Mouse (Mus musculus) heart, embryonic 11.5 days (tissue): ENCODE data around the gene Catsperd. TPM values are rescaled to one million over a fixed set of nuclear protein-coding genes. Genes with fewer than 3 reads are reported as not detected.
A peak's percentile ranks its signal among the peaks of the same experiment; 100 is the strongest.

Experiments used
- ATAC-seq: fragments of 200-750 bp; cut with Nextera tagmentation; replicated peaks from 2 replicates; pipeline ENCODE4 v1.8.0; 2017; ENCODE audit warnings: moderate library complexity; ENCODE audit not compliant: insufficient number of reproducible peaks, low FRiP score, low TSS enrichment
- H3K27ac ChIP-seq: fragments of 300-500 bp; sonication (generic); 2 replicates; pipeline ENCODE4 v1.5.1; 2014; ENCODE audit warnings: mild to moderate bottlenecking, low read depth, low read length
- H3K27me3 ChIP-seq: fragments of 300-500 bp; sonication (generic); 2 replicates; pipeline ENCODE4 v1.6.1; 2014; ENCODE audit warnings: mild to moderate bottlenecking, low read length, mixed read lengths; ENCODE audit not compliant: control insufficient read depth, insufficient read depth
- H3K36me3 ChIP-seq: fragments of 300-500 bp; sonication (generic); 2 replicates; pipeline ENCODE4 v1.6.1; 2014; ENCODE audit warnings: mild to moderate bottlenecking, low read length, moderate library complexity, mixed read lengths; ENCODE audit not compliant: control insufficient read depth, insufficient read depth
- H3K4me1 ChIP-seq: fragments of 300-500 bp; sonication (generic); 2 replicates; pipeline ENCODE4 v1.6.1; 2014; ENCODE audit warnings: low read length; ENCODE audit not compliant: control insufficient read depth, insufficient read depth
- H3K4me2 ChIP-seq: fragments of 300-500 bp; sonication (generic); 2 replicates; pipeline ENCODE4 v1.6.1; 2014; ENCODE audit warnings: mild to moderate bottlenecking, moderate library complexity
- H3K4me3 ChIP-seq: fragments of 300-500 bp; sonication (generic); 2 replicates; pipeline ENCODE4 v1.5.1; 2014; ENCODE audit warnings: low read depth, low read length
- H3K9ac ChIP-seq: fragments of 300-500 bp; sonication (generic); 2 replicates; pipeline ENCODE4 v1.6.1; 2014; ENCODE audit warnings: mild to moderate bottlenecking, low read depth, low read length, moderate library complexity
- H3K9me3 ChIP-seq: fragments of 300-500 bp; sonication (generic); replicated peaks from 2 replicates; pipeline ENCODE4 v1.6.1; 2016; ENCODE audit warnings: low read length; ENCODE audit not compliant: control insufficient read depth
- WGBS: fragments of 180-500 bp; shearing (Covaris S2); extraction: QIAGEN DNeasy Blood & Tissue Kit; methylation state at CpG from one replicate; pipeline ENCODE4 v1.1.7; 2014; ENCODE audit not compliant: insufficient replicate concordance; 5-methylcytosine and 5-hydroxymethylcytosine counted together
- polyA plus RNA-seq: library from polyadenylated mRNA; unstranded; fragments of >200 nt; fragmentation: Nextera tagmentation; extraction: Ambion mirVana; gene quantifications from 2 replicates; pipeline ENCODE4 v1.2.1, GENCODE M21; 2014

Catsperd gene
- polyA plus RNA-seq, 1 experiment from 2014 or later: 0.42 TPM

- H3K4me3 ChIP-seq: no peak overlapping the region
- H3K27me3 ChIP-seq: no peaks in the 10 kb centered on the region
- ATAC-seq: no peak
- H3K4me2 ChIP-seq: no peak overlapping the region; the same call in 1 of the 2 replicates
- peak overlapping the region; percentile 37; the same call in 1 of the 2 replicates for H3K27ac ChIP-seq
- H3K36me3 ChIP-seq: peaks cover 18% of the 10 kb centered on the region
- 24% methylated on average over 3 of the region's 3 CpGs for WGBS
- no peaks in the 10 kb centered on the region for H3K9me3 ChIP-seq
- H3K4me1 ChIP-seq: peaks cover 26% of the 10 kb centered on the region
- H3K9ac ChIP-seq: no peak overlapping the region
Observed at GRCm38 (mm10) chr17:56682880-56683279, 54.9 kb downstream of the Catsperd start.

- no peak for ATAC-seq
- H3K4me3 ChIP-seq: no peak overlapping the region
- H3K36me3 ChIP-seq: peaks cover 20% of the 10 kb centered on the region
- no peak overlapping the region for H3K27ac ChIP-seq
- WGBS: 90% methylated on average over 5 of the region's 5 CpGs
- no peak overlapping the region for H3K4me2 ChIP-seq
- no peaks in the 10 kb centered on the region for H3K27me3 ChIP-seq
- H3K9ac ChIP-seq: no peak overlapping the region
- peaks cover 28% of the 10 kb centered on the region for H3K4me1 ChIP-seq
- H3K9me3 ChIP-seq: no peaks in the 10 kb centered on the region
Observed at GRCm38 (mm10) chr17:56683546-56684140, 55.7 kb downstream of the Catsperd start.

- Histone ChIP-seq H3K36me3 (peaks cover 20% of the 10 kb centered on the region), H3K9me3 (no peaks in the 10 kb centered on the region), H3K4me1 (peaks cover 28% of the 10 kb centered on the region), H3K4me2 (no peak overlapping the region), H3K9ac (no peak overlapping the region), H3K4me3 (no peak overlapping the region), H3K27me3 (no peaks in the 10 kb centered on the region), H3K27ac (no peak overlapping the region)
- 89% methylated on average over 2 of the region's 2 CpGs for WGBS
- no peak for ATAC-seq
Observed at GRCm38 (mm10) chr17:56684649-56685048, 56.7 kb downstream of the Catsperd start.

GRCm38 (mm10) chr17:56686801-56687200, 58.9 kb downstream of the Catsperd start:
- Histone ChIP-seq H3K27me3 (no peaks in the 10 kb centered on the region), H3K4me1 (peaks cover 26% of the 10 kb centered on the region), H3K27ac (no peak overlapping the region), H3K9me3 (no peaks in the 10 kb centered on the region), H3K4me2 (no peak overlapping the region), H3K4me3 (0 out of 2 replicates have a peak overlapping the region, but pooled peaks have one; percentile 12), H3K9ac (0 out of 2 replicates have a peak overlapping the region, but pooled peaks have one; percentile 22), H3K36me3 (peaks cover 23% of the 10 kb centered on the region)
- no peak for ATAC-seq
- WGBS: 74% methylated on average over 4 of the region's 4 CpGs

- no peak overlapping the region for H3K4me3 ChIP-seq
- ATAC-seq: no peak; the same call in 1 of the 2 replicates
- H3K9ac ChIP-seq: no peak overlapping the region
- H3K4me1 ChIP-seq: peaks cover 15% of the 10 kb centered on the region
- H3K4me2 ChIP-seq: 0 out of 2 replicates have a peak overlapping the region, but pooled peaks have one; percentile 3
- no peaks in the 10 kb centered on the region for H3K9me3 ChIP-seq
- peaks cover 20% of the 10 kb centered on the region for H3K36me3 ChIP-seq
- H3K27ac ChIP-seq: peak overlapping the region; percentile 54
- no peaks in the 10 kb centered on the region for H3K27me3 ChIP-seq
Observed at GRCm38 (mm10) chr17:56688045-56688444, 60.1 kb downstream of the Catsperd start.

- 79% methylated on average over 2 of the region's 2 CpGs for WGBS
- peaks cover 20% of the 10 kb centered on the region for H3K36me3 ChIP-seq
- no peaks in the 10 kb centered on the region for H3K9me3 ChIP-seq
- H3K27me3 ChIP-seq: no peaks in the 10 kb centered on the region
- no peak for ATAC-seq
- no peak overlapping the region for H3K27ac ChIP-seq
- H3K4me2 ChIP-seq: no peak overlapping the region
- peaks cover 19% of the 10 kb centered on the region for H3K4me1 ChIP-seq
- H3K9ac ChIP-seq: no peak overlapping the region
- no peak overlapping the region for H3K4me3 ChIP-seq
Observed at GRCm38 (mm10) chr17:56688689-56689088, 60.7 kb downstream of the Catsperd start.

GRCm38 (mm10) chr17:56693395-56693794, 65.5 kb downstream of the Catsperd start:
- no peak for ATAC-seq
- Histone ChIP-seq H3K4me1 (peaks cover 17% of the 10 kb centered on the region), H3K9ac (0 out of 2 replicates have a peak overlapping the region, but pooled peaks have one; percentile 22), H3K9me3 (no peaks in the 10 kb centered on the region), H3K27ac (peak overlapping the region; percentile 35), H3K27me3 (no peaks in the 10 kb centered on the region), H3K4me2 (no peak overlapping the region; the same call in 1 of the 2 replicates), H3K4me3 (no peak overlapping the region; the same call in 1 of the 2 replicates), H3K36me3 (peaks cover 38% of the 10 kb centered on the region)
- WGBS: 73% methylated on average over 1 of the region's 1 CpGs

- WGBS: 73% methylated on average over 6 of the region's 6 CpGs
- Histone ChIP-seq H3K36me3 (peaks cover 37% of the 10 kb centered on the region), H3K9ac (0 out of 2 replicates have a peak overlapping the region, but pooled peaks have one; percentile 22), H3K9me3 (no peaks in the 10 kb centered on the region), H3K4me1 (peaks cover 15% of the 10 kb centered on the region), H3K27me3 (no peaks in the 10 kb centered on the region), H3K4me2 (no peak overlapping the region; the same call in 1 of the 2 replicates), H3K27ac (peak overlapping the region; percentile 35; the same call in 1 of the 2 replicates), H3K4me3 (no peak overlapping the region; the same call in 1 of the 2 replicates)
- ATAC-seq: no peak
Observed at GRCm38 (mm10) chr17:56693851-56694310, 65.9 kb downstream of the Catsperd start.
